1 mouse cellular context compared by ENCODE assay signal in genomic region chr19:53906703-53907070, GRCm38 (mm10).
A peak's percentile ranks its signal among the peaks of the same experiment; 100 is the strongest.
TF ChIP-seq lines count a peak whose summit lies in the region.

No protein-coding gene starts in this region.

TF ChIP-seq in MEL, 35 proteins besides CTCF, POLR2A, EP300 and RAD21:
- TF ChIP-seq POLR2AphosphoS5 (IDR thresholded peaks at IDR 0.05; ENCODE audit: borderline replicate concordance, low read depth, low read length) = peak; percentile 97; the same call in 1 of the 2 replicates
